Mouse (Mus musculus): ENCODE data around the gene Nom1. TPM values are rescaled to one million over a fixed set of nuclear protein-coding genes. Genes with fewer than 3 reads are reported as not detected.

Gene Nom1
- total and polyA plus RNA-seq, 3 experiments = 41.4 to 67.3 TPM; not detected in 1

DNA sequence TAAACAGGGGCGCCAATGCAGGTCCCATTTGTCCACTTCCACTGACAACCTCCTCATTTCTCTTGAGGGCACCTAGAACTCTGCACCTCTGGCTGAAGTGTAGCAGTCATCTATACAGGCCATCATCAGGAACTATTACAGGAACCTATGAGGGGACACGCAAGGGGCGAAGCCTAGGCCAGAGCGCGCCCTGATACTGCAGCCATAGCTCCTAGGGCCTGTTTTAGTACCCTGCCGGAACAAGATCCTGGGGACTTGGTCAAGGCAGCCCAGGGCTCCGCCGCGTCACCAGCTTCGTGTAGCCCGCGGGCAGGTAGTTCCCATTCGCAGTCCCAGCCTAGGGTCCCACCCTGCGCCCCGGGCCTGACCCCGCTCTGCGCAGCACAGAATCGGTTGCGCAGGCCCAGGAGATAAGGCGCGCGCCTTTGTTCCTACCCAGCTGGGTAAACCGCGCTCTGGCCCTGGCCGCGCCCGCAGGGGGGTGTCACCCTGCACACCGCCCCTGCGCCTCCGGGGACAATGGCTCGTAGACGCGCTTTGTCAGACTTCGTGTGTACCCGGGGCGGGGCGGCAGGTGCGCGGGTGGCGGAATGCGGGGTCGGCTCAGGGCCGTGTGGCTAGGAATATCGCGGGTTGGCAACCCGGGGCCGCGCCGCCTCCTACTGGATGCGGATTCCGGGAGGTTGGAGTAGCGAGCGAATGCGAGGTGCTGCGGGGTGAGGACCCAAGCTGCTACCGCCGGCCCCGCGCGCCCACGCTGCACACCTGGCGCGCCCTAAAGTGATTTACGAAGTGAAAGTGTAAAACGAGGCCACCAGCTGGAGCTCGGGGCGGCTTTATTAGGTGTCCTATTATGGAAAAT is 33.3 kb downstream of the Nom1 start:
- Histone ChIP-seq H3K9me3 (replicated peaks; ENCODE audit: insufficient read depth, low read length) (no peaks in the 10 kb centered on the region), H3K4me1 (ENCODE audit: control insufficient read depth in 1 of 2, insufficient read depth in 2 of 2, low read length in 2 of 2) (peaks cover 4 to 8% of the 10 kb centered on the region in 2 experiments), H3K9ac (ENCODE audit: control insufficient read depth, low read depth, low read length, poor library complexity, severe bottlenecking) (peak overlapping the region; percentile 76), H3K4me3 (ENCODE audit: control insufficient read depth in 1 of 2, insufficient read depth in 1 of 2, low read depth in 2 of 2, low read length in 2 of 2) (peak overlapping the region; percentile 67 to 92), H3K36me3 (ENCODE audit: control insufficient read depth in 1 of 2, insufficient read depth in 2 of 2, low read length in 2 of 2) (peaks cover 0 to 2% of the 10 kb centered on the region in 2 experiments; a peak in 1 of 4 replicates), H3K79me2 (ENCODE audit: control insufficient read depth, insufficient read depth, low read length, poor library complexity) (no peaks in the 10 kb centered on the region; the same call in 1 of the 2 replicates), H3K27ac (ENCODE audit: control insufficient read depth, low read depth, low read length) (no peak overlapping the region), H3K27me3 (ENCODE audit: control insufficient read depth in 1 of 2, insufficient read depth in 2 of 2, low read length in 2 of 2) (peaks cover 0 to 3% of the 10 kb centered on the region in 2 experiments; a peak in 2 of 4 replicates)
- DNase-seq (ENCODE audit: low read depth, low spot score) = peak; percentile 81
- TF ChIP-seq MAZ (IDR thresholded peaks at IDR 0.05; ENCODE audit: low read depth, low read length) (peak; percentile 40; the same call in 1 of the 2 replicates), RAD21 (IDR thresholded peaks at IDR 0.05; ENCODE audit: low read depth, low read length) (no peak), POLR2AphosphoS2 (IDR thresholded peaks at IDR 0.05; ENCODE audit: low read length) (no peak), MYB (IDR thresholded peaks at IDR 0.05; ENCODE audit: low read depth, low read length) (no peak), USF2 (IDR thresholded peaks at IDR 0.05; ENCODE audit: borderline replicate concordance in 1 of 2, insufficient read depth in 1 of 2, low read depth in 1 of 2, low read length in 2 of 2) (no peak), UBTF (IDR thresholded peaks at IDR 0.05; ENCODE audit: borderline replicate concordance, insufficient read depth, low read depth, low read length) (0 out of 2 replicates have a peak, but pooled peaks have one; percentile 57), SIN3A (IDR thresholded peaks at IDR 0.05; ENCODE audit: low read length) (peak; percentile 46; the same call in 1 of the 2 replicates), TAL1 (IDR thresholded peaks at IDR 0.05; ENCODE audit: low read length) (no peak), ZNF384 (IDR thresholded peaks at IDR 0.05; ENCODE audit: low read depth, low read length) (no peak), MAFK (IDR thresholded peaks at IDR 0.05; ENCODE audit: borderline replicate concordance, low read depth, low read length) (no peak), NRF1 (IDR thresholded peaks at IDR 0.05; ENCODE audit: insufficient read depth, low read depth, low read length, poor library complexity, severe bottlenecking) (peak; percentile 79), POLR2AphosphoS5 (IDR thresholded peaks at IDR 0.05; ENCODE audit: borderline replicate concordance, low read depth, low read length) (no peak), ZC3H11A (IDR thresholded peaks at IDR 0.05; ENCODE audit: low read depth, low read length) (no peak), CTCF (IDR thresholded peaks at IDR 0.05 in 2 of 3, conservative IDR thresholded peaks at IDR 0.05 in 1 of 3; ENCODE audit: control insufficient read depth in 1 of 3, insufficient read depth in 1 of 3, low read depth in 2 of 3, low read length in 3 of 3, poor library complexity in 1 of 3, severe bottlenecking in 1 of 3) (no peak), GABPA (IDR thresholded peaks at IDR 0.05; ENCODE audit: low read depth, low read length) (no peak), MEF2A (IDR thresholded peaks at IDR 0.05; ENCODE audit: extremely low read depth, insufficient replicate concordance, low read depth, low read length, poor library complexity, severe bottlenecking) (no peak), NELFE (IDR thresholded peaks at IDR 0.05; ENCODE audit: low read depth, low read length) (no peak), GATA1 (IDR thresholded peaks at IDR 0.05; ENCODE audit: low read depth, low read length) (0 out of 2 replicates have a peak, but pooled peaks have one; percentile 6), ELF1 (IDR thresholded peaks at IDR 0.05; ENCODE audit: low read depth, low read length) (0 out of 2 replicates have a peak, but pooled peaks have one; percentile 7), POLR2A (IDR thresholded peaks at IDR 0.05; ENCODE audit: control insufficient read depth in 1 of 2, insufficient read depth in 1 of 2, low read depth in 1 of 2, low read length in 2 of 2, poor library complexity in 1 of 2) (peak in 1 of 2 experiments; percentile 60; a peak in 1 of 4 replicates), ETS1 (IDR thresholded peaks at IDR 0.05; ENCODE audit: low read depth, low read length) (peak; percentile 45), ZMIZ1 (IDR thresholded peaks at IDR 0.05; ENCODE audit: low read depth, low read length) (no peak), HCFC1 (IDR thresholded peaks at IDR 0.05; ENCODE audit: low read depth, low read length) (0 out of 2 replicates have a peak, but pooled peaks have one; percentile 43), EP300 (IDR thresholded peaks at IDR 0.05; ENCODE audit: low read depth in 1 of 2, low read length in 2 of 2) (peak in 1 of 2 experiments; percentile 9; a peak in 1 of 4 replicates)
